Mouse (Mus musculus) embryonic facial prominence, embryonic 15.5 days (tissue): ENCODE measurements around the gene Slc2a3. TPM values are rescaled to one million over a fixed set of nuclear protein-coding genes. Genes with fewer than 3 reads are reported as not detected.

ENCODE experiments used
- ATAC-seq: fragments of 200-750 bp; cut with Nextera tagmentation; 2 replicates; pipeline ENCODE4 v1.8.0; 2017; ENCODE audit warnings: low read depth, moderate TSS enrichment; ENCODE audit not compliant: insufficient number of reproducible peaks, low FRiP score, low TSS enrichment
- H3K27ac ChIP-seq: fragments of 300-500 bp; sonication (generic); replicated peaks from 2 replicates; pipeline ENCODE4 v1.5.1; 2015; ENCODE audit warnings: mild to moderate bottlenecking, inconsistent platforms
- H3K27me3 ChIP-seq: fragments of 300-500 bp; sonication (generic); 2 replicates; pipeline ENCODE4 v1.6.1; 2015; ENCODE audit warnings: inconsistent platforms
- H3K36me3 ChIP-seq: fragments of 300-500 bp; sonication (generic); 2 replicates; pipeline ENCODE4 v1.6.1; 2015; ENCODE audit warnings: mild to moderate bottlenecking, inconsistent platforms
- H3K4me1 ChIP-seq: fragments of 300-500 bp; sonication (generic); 2 replicates; pipeline ENCODE4 v1.6.1; 2015; ENCODE audit warnings: inconsistent platforms
- H3K4me2 ChIP-seq: fragments of 300-500 bp; sonication (generic); replicated peaks from 2 replicates; pipeline ENCODE4 v1.6.1; 2015; ENCODE audit warnings: mild to moderate bottlenecking, inconsistent platforms
- H3K4me3 ChIP-seq: fragments of 300-500 bp; sonication (generic); replicated peaks from 2 replicates; pipeline ENCODE4 v1.5.1; 2015; ENCODE audit warnings: mild to moderate bottlenecking, inconsistent platforms
- H3K9ac ChIP-seq: fragments of 300-500 bp; sonication (generic); 2 replicates; pipeline ENCODE4 v1.6.1; 2015; ENCODE audit warnings: inconsistent platforms
- H3K9me3 ChIP-seq: fragments of 300-500 bp; sonication (generic); replicated peaks from 2 replicates; pipeline ENCODE4 v1.6.1; 2016; ENCODE audit warnings: inconsistent platforms
- WGBS: fragments of 180-500 bp; shearing (Covaris S2); methylation state at CpG from one replicate; pipeline ENCODE4 v1.1.7; 2015; 5-methylcytosine and 5-hydroxymethylcytosine counted together
- polyA plus RNA-seq: library from polyadenylated mRNA; unstranded; fragments of >200 nt; fragmentation: Nextera tagmentation; extraction: Ambion mirVana; gene quantifications from 2 replicates; pipeline ENCODE4 v1.2.1, GENCODE M21; 2015

Slc2a3 gene
- polyA plus RNA-seq: 30.2 and 40.2 TPM in 2 replicates

DNA sequence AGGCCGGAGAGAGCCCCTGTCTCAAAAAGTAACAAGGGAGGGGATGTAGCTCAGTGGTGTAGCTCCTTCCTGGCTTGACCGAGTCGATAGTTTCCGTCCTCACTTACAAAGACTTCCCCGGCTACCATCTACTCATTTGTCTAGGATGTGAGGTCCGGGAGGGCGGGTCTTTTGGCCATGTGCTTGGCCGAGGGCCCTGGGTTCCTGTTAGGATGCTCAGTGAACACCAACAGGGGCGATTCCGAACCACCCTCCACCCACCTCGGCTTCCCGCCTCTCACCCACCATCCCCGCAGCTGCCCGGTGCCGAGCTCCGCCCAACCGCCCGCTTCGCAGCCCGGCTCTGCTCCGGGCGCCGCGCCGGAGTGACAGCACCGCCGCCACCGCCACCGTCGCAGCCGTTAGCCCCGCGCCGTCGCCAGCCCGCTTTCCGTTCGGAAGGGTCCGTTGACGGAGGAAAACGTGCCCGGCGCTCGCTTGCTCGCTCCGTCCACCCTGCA lies at the start of gene Slc2a3:
Slc2a3 (minus strand) TSS at position 340 of the 500 bp plus-strand sequence.
- Histone ChIP-seq H3K36me3 (no peaks in the 10 kb centered on the region), H3K9me3 (no peaks in the 10 kb centered on the region), H3K9ac (peak within 1 kb of the TSS; percentile 53), H3K27ac (peak within 1 kb of the TSS; percentile 28; the same call in 1 of the 2 replicates), H3K4me2 (peak within 1 kb of the TSS; percentile 98), H3K4me3 (peak within 1 kb of the TSS; percentile 58), H3K27me3 (peaks cover 12% of the 10 kb centered on the region; the same call in 1 of the 2 replicates), H3K4me1 (peaks cover 15% of the 10 kb centered on the region)
- peak; percentile 47; the same call in 1 of the 2 replicates for ATAC-seq
- 1% methylated on average over 46 of the region's 46 CpGs for WGBS

DNA sequence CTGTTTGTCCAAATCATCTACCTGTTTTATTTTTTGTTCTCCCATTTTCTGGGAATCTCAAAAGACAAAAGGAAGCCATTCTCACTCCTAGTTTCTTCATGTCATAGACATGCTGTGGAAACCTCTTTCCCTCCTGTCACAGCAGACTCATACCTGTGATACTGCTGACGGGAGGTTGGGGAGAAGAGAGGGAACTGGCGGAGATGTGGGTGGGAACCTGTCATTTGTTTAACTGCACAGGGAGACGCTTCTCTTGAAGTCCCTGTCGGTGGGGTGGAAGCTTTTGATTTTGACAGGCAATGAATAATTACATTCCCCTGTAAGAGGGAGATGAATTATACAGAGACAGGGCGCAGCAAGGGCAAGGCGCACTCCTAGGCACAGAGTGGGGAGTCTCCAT lies 42.3 kb upstream of the Slc2a3 start:
- Histone ChIP-seq H3K27me3 (no peaks in the 10 kb centered on the region), H3K4me2 (no peak overlapping the region), H3K4me3 (no peak overlapping the region), H3K4me1 (no peaks in the 10 kb centered on the region), H3K9me3 (no peaks in the 10 kb centered on the region), H3K36me3 (peaks cover 63% of the 10 kb centered on the region), H3K27ac (no peak overlapping the region), H3K9ac (no peak overlapping the region)
- no peak for ATAC-seq
- WGBS: 65% methylated on average over 6 of the region's 6 CpGs

DNA sequence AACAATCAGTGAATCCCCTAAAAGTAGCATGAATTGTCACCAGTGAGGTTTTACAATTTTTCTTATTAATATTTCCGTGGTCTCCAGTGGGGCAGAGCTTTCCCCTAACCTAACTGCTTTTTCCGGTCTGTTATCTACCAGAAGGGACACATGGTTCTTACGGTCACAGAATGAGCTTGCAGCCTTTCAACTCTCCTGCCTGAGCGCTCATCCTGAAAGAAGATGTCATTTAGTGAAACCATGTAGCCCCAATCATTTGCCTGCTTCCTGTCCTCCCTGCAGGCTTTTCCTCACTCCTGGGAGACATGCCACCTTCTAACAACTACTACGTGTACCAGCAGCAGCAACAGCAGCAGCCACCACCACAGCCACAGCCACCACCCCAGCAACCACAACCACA lies 36.1 kb upstream of the Slc2a3 start:
- no peak overlapping the region for H3K4me2 ChIP-seq
- H3K4me1 ChIP-seq: no peaks in the 10 kb centered on the region
- H3K9me3 ChIP-seq: no peaks in the 10 kb centered on the region
- no peak for ATAC-seq
- H3K4me3 ChIP-seq: no peak overlapping the region
- no peaks in the 10 kb centered on the region for H3K27me3 ChIP-seq
- peaks cover 91% of the 10 kb centered on the region for H3K36me3 ChIP-seq
- H3K27ac ChIP-seq: no peak overlapping the region
- WGBS: 91% methylated on average over 5 of the region's 5 CpGs
- no peak overlapping the region for H3K9ac ChIP-seq

DNA sequence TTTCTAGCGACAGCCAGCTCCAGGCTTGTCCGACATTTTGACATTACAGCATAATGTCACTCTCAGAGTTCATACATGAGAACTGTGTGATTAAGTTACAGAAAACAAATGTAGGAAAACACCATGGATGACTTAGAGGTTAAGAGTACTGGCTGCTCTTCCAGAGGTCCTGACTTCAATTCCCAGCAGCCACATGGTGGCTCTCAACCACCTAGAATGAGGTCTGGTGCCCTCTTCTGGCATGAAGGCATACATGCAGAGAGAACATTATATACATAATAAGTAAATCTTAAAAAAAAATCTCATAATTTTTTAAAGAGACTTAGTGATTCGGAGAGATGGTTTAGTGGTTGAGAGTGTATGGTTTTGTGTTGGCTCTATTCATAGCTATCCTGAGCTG lies 35.5 kb upstream of the Slc2a3 start:
- no peak overlapping the region for H3K9ac ChIP-seq
- WGBS: 96% methylated on average over 3 of the region's 3 CpGs
- no peaks in the 10 kb centered on the region for H3K27me3 ChIP-seq
- no peak overlapping the region for H3K4me2 ChIP-seq
- no peak overlapping the region for H3K4me3 ChIP-seq
- H3K27ac ChIP-seq: no peak overlapping the region
- H3K9me3 ChIP-seq: no peaks in the 10 kb centered on the region
- H3K4me1 ChIP-seq: no peaks in the 10 kb centered on the region
- H3K36me3 ChIP-seq: peaks cover 96% of the 10 kb centered on the region
- ATAC-seq: no peak

DNA sequence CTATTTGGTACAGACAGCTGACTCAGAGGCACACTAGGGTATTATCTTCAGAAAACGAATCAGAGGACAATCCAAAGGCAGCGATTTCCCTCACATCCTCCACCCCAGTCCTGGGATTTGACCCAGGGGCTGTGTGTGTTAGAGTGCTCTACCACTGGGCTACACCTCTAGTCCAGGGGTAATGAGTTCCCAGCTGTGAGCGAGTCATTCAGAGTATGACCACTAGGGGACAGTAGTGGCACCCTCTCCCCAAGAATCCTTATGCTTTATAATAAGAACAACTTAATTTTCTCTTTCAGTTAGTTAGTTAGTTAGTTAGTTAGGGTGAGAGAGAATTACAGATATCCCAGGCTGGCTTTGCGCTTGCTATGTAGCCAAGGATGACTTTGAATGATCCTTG lies 32.9 kb upstream of the Slc2a3 start:
- no peak for ATAC-seq
- no peak overlapping the region for H3K9ac ChIP-seq

DNA sequence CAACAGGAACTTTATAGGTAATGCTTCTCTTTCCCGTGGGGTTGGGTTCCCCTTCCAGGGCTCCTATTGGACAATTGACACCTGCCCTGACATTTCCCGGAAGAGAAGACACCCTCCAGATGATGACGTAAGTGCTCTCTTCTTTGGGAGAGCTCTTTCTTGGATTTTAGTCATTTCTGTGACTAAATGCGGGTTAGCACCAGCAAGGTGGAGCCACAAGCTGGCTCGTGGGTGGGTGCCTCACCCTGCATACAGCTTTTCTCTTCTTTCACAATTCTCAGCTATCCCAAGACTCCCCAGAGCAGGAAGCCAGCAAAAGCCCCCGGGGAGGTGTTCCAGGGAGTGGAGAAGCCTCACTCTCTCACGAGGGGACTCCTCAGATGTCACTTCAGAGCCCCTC lies 31.4 kb upstream of the Slc2a3 start:
- no peak for ATAC-seq
- no peaks in the 10 kb centered on the region for H3K9me3 ChIP-seq
- no peak overlapping the region for H3K4me2 ChIP-seq
- H3K27ac ChIP-seq: no peak overlapping the region
- H3K36me3 ChIP-seq: peaks cover 84% of the 10 kb centered on the region
- no peak overlapping the region for H3K9ac ChIP-seq
- WGBS: 71% methylated on average over 7 of the region's 7 CpGs
- no peaks in the 10 kb centered on the region for H3K4me1 ChIP-seq
- H3K4me3 ChIP-seq: no peak overlapping the region
- no peaks in the 10 kb centered on the region for H3K27me3 ChIP-seq

More for the DNA sequence above, 32.9 kb upstream of the Slc2a3 start:
- Histone ChIP-seq H3K4me1 (no peaks in the 10 kb centered on the region), H3K27me3 (no peaks in the 10 kb centered on the region), H3K9me3 (no peaks in the 10 kb centered on the region), H3K4me3 (no peak overlapping the region), H3K4me2 (no peak overlapping the region), H3K36me3 (peaks cover 88% of the 10 kb centered on the region), H3K27ac (no peak overlapping the region)
- WGBS: 70% methylated on average over 4 of the region's 4 CpGs

DNA sequence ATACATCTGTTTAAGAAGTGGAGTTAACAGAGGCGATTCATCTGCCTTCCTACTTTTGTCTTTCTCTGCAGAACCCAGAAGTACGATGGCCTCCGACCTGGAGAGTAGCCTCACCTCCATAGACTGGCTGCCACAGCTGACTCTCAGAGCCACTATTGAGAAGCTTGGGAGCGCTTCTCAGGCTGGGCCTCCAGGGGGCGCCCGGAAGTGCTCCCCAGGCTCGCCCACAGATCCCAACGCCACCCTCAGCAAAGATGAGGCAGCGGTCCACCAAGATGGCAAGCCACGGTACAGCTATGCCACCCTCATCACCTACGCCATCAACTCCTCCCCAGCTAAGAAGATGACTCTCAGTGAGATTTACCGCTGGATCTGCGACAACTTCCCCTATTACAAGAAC lies 26.6 kb upstream of the Slc2a3 start:
- no peak for ATAC-seq
- Histone ChIP-seq H3K4me3 (no peak overlapping the region), H3K9ac (no peak overlapping the region), H3K9me3 (no peaks in the 10 kb centered on the region), H3K4me1 (peaks cover 26% of the 10 kb centered on the region), H3K4me2 (no peak overlapping the region), H3K27me3 (no peaks in the 10 kb centered on the region), H3K27ac (no peak overlapping the region), H3K36me3 (peaks cover 39% of the 10 kb centered on the region)
- 49% methylated on average over 13 of the region's 13 CpGs for WGBS

DNA sequence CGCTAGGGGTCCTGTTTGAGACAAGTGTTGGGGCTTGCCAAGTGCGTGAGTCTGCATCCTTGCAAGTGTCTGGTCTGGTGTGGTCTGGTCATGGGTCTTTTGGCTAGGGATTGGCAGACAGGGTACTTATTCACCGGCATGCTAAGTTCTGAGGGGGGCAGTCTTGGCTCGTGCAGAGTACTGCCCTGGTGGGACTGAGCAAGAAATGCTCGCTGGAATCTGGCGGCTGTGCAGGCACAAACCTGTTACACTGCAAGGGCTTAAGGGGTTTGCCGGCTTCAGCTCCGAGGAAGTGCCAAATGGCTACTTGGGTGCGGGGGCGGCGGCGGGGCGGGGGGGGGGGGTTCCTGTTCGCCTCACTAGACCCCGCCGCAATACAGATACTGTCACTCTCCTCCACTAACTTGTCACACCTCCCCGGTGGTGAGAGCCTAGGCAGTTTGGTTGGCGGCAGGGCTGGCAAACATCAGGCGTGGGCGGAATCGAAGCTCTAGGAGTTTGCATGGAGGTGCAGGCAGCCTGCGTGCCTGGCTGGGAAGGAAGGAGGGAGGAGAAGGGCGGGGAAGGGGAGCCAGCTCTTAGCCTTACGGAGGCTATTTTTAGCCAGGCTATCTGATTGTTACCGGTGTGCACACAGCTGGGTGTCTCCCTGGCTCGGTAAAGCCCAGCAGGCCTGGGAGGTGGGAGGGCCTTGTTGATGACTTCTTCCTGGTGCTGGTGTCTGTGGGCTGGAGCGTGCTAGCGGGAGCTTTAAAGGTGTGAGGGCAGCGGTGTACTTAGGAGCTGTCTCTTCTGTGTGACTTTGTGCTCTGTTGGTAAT lies 24.7 kb upstream of the Slc2a3 start:
- ATAC-seq: peak; percentile 74
- peak overlapping the region; percentile 79 for H3K27ac ChIP-seq
- H3K4me1 ChIP-seq: peaks cover 44% of the 10 kb centered on the region
- H3K36me3 ChIP-seq: peaks cover 23% of the 10 kb centered on the region
- no peaks in the 10 kb centered on the region for H3K9me3 ChIP-seq
- 2% methylated on average over 29 of the region's 29 CpGs for WGBS
- peak overlapping the region; percentile 42 for H3K4me3 ChIP-seq
- peak overlapping the region; percentile 63 for H3K4me2 ChIP-seq
- no peaks in the 10 kb centered on the region for H3K27me3 ChIP-seq
- H3K9ac ChIP-seq: 0 out of 2 replicates have a peak overlapping the region, but pooled peaks have one; percentile 9

DNA sequence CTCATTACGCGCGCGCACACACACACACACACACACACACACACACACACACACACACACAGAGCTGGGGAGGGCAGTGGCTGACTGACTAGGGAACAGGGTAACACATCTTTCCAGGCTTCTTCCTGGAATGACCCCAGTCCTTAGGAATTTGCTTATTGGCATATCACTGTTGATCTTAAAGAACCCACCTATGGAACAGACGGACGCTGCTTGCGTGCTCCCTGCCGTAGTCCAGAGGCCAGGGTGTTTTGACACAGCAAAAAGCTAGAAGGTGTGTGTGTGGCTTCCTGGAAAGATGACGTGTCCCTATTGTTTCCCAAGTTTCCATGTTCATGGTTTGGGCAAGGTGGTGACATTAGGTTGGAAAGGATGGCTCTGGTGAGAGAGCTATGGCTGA lies 23.7 kb upstream of the Slc2a3 start:
- no peaks in the 10 kb centered on the region for H3K9me3 ChIP-seq
- no peak overlapping the region for H3K4me3 ChIP-seq
- H3K4me2 ChIP-seq: no peak overlapping the region; the same call in 1 of the 2 replicates
- H3K36me3 ChIP-seq: peaks cover 15% of the 10 kb centered on the region
- no peak for ATAC-seq
- no peaks in the 10 kb centered on the region for H3K27me3 ChIP-seq
- no peak overlapping the region for H3K9ac ChIP-seq
- H3K4me1 ChIP-seq: peaks cover 51% of the 10 kb centered on the region
- WGBS: 83% methylated on average over 9 of the region's 9 CpGs
- no peak overlapping the region for H3K27ac ChIP-seq

DNA sequence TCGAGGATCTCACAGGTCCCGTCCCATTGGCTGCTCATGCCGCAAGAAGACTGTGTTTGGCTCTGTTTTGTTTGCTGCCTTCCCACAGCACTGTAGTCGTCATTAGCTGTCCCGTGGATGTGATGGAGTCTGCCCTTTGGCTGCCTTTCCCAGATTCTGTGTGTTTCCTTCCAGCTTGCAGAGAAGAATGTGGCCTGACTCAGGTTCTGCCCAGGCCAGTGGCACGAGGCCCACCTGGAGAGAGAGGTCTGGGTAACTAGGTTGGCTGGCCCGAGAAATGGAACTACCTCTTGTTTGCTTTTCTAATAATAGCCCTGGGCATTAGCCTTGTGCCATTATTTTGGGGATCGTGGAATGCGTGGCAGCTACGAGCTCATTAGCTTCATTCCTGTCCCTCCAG lies 22.6 kb upstream of the Slc2a3 start:
- peaks cover 51% of the 10 kb centered on the region for H3K4me1 ChIP-seq
- H3K9ac ChIP-seq: no peak overlapping the region

DNA sequence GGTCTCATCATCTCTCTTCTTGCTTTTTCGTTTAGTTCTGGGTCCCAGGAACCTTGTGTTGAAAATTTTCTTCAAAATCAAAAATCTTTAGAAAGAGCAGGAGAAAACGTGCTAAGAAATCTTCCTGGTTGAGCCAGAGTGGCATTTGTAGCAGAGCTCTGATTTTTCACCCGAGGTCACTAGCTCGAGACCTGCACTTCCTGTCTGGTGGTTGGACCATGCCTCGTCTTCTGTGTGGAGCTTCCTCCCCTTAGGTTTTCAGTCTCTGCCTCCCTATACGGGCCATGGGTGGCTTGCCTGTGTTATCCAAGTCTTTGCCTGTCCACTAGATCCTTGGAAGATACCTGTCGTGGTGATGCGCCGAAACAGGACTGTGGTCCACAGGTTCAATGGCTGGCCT lies 20.4 kb upstream of the Slc2a3 start:
- Histone ChIP-seq H3K4me1 (peaks cover 51% of the 10 kb centered on the region), H3K27ac (no peak overlapping the region), H3K9me3 (no peaks in the 10 kb centered on the region), H3K36me3 (no peaks in the 10 kb centered on the region), H3K4me3 (peak overlapping the region; percentile 89), H3K9ac (no peak overlapping the region), H3K4me2 (0 out of 2 replicates have a peak overlapping the region, but pooled peaks have one; percentile 13), H3K27me3 (no peaks in the 10 kb centered on the region)
- WGBS: 68% methylated on average over 9 of the region's 9 CpGs
- no peak for ATAC-seq

More for the DNA sequence above, 22.6 kb upstream of the Slc2a3 start:
- no peaks in the 10 kb centered on the region for H3K9me3 ChIP-seq
- H3K27ac ChIP-seq: no peak overlapping the region
- no peak for ATAC-seq
- peaks cover 8% of the 10 kb centered on the region for H3K36me3 ChIP-seq
- H3K27me3 ChIP-seq: no peaks in the 10 kb centered on the region
- 55% methylated on average over 10 of the region's 10 CpGs for WGBS
- no peak overlapping the region for H3K4me2 ChIP-seq
- H3K4me3 ChIP-seq: no peak overlapping the region
